Mouse (Mus musculus) brain, embryonic 14.5 days (tissue): ENCODE measurements around the gene Ralbp1. TPM values are rescaled to one million over a fixed set of nuclear protein-coding genes. Genes with fewer than 3 reads are reported as not detected.

Source experiments
- DNase-seq: peaks from one replicate; pipeline ENCODE4 v3.0.0-alpha.2; 2011; ENCODE audit warnings: low read depth
- CTCF ChIP-seq: fragments of 200-500 bp; IDR thresholded peaks from 2 replicates; pipeline ENCODE4 v1.5.1; 2012; ENCODE audit warnings: inconsistent platforms, mild to moderate bottlenecking, moderate library complexity, borderline replicate concordance; ENCODE audit not compliant: insufficient read depth, insufficient read length; ENCODE audit errors: extremely low read depth
- POLR2A ChIP-seq: fragments of 200-500 bp; IDR thresholded peaks from 2 replicates; pipeline ENCODE4 v1.6.1; 2012; ENCODE audit warnings: mild to moderate bottlenecking, inconsistent platforms, borderline replicate concordance; ENCODE audit not compliant: poor library complexity, insufficient read depth, insufficient read length, severe bottlenecking; ENCODE audit errors: extremely low read depth
- polyA plus RNA-seq: library from polyadenylated mRNA; depleted of rRNA; stranded (reverse); fragments of >200 nt; gene quantifications from 2 replicates; pipeline ENCODE4 v1.2.3, GENCODE M21; 2012

Gene Ralbp1
- polyA plus RNA-seq, 1 experiment = 32.5 TPM

DNA sequence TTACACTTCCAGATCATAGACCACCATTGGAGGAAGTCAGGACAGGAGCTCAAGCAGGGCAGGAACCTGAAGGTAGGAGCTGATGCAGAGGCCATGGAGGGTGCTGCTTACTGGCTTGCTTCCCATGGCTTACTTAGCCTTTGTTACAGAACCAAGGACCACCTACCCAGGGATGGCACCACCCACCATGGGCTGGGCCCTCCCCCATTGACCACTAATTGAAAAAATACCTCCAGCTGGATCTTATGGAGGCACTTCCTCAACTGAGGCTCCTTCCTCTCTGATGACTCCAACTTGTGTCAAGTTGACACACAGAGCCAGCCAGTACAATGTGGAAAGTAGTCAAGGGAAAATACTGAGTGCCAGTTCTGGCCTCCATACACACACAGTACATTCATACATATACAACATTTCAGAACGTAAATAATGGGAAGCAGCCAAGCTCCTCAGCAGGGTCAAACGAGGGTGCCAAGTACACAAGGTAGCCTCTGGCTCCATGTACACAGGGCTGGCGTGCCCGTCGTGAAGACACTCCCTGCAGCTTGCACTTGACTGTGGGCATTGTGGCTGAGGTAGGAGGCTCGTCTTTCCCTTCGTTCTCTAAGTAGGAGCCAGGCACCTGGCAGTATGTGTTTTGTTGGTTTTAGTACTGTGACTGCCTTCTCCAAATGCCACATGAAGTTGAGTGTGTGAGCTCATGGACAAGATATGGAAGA lies 45.9 kb downstream of the Ralbp1 start:
- no peak for TF ChIP-seq POLR2A
- no peak for TF ChIP-seq CTCF
- DNase-seq = no peak

- no peak for DNase-seq
- no peak for TF ChIP-seq POLR2A
- no peak for TF ChIP-seq CTCF
Observed at GRCm38 (mm10) chr17:65836746-65837145, 48.9 kb downstream of the Ralbp1 start.

DNA sequence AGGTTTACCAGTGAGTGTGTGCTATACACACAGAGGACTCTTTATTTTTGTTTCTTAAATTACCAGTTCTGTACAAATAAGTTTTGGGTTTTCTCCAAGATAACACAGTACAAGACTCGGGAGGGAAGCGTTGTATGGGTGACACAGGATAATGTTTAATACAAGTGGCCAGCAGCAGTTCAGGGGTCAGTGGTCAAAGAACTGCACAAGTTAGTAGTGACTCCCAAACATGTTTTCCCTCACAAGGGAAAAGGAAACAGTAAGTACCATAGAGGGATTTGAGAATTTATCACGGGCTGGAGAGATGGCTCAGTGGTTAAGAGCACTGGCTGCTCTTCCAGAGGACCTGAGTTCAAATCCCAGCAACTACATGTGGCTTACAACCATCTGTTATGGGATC lies 51.7 kb downstream of the Ralbp1 start:
- TF ChIP-seq CTCF (no peak), POLR2A (no peak)
- DNase-seq = no peak

- TF ChIP-seq CTCF (no peak), POLR2A (no peak)
- DNase-seq = no peak
Observed at GRCm38 (mm10) chr17:65830216-65830863, 55.3 kb downstream of the Ralbp1 start.

- DNase-seq = no peak
- TF ChIP-seq POLR2A (no peak), CTCF (no peak)
Observed at GRCm38 (mm10) chr17:65828951-65829350, 56.6 kb downstream of the Ralbp1 start.

DNA sequence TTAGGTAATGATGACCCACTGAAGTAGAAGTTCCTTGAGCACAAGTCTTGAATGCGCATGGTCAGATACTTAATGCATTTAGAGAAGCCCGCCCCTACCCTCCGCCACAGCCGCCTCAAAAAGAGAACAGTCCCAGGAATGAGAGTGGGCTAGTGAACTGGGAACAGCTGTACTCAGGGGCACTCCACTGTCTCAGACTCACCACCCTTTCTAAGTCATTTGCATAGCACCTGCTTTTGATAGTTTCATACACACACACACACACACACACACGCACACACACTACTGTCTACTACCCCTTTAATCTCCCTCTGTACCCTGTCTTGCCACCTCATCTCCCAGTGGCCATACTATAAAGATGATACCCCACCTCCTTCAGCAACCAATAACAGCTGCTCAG lies 57.7 kb downstream of the Ralbp1 start:
- DNase-seq = no peak
- TF ChIP-seq POLR2A (no peak), CTCF (no peak)

GRCm38 (mm10) chr17:65827119-65827840 lies 58.3 kb downstream of the Ralbp1 start:
- no peak for DNase-seq

GRCm38 (mm10) chr17:65826257-65826656 lies 59.3 kb downstream of the Ralbp1 start:
- DNase-seq = no peak
- TF ChIP-seq POLR2A (no peak), CTCF (no peak)

More at GRCm38 (mm10) chr17:65827119-65827840, 58.3 kb downstream of the Ralbp1 start:
- TF ChIP-seq CTCF = no peak
- no peak for TF ChIP-seq POLR2A

DNA sequence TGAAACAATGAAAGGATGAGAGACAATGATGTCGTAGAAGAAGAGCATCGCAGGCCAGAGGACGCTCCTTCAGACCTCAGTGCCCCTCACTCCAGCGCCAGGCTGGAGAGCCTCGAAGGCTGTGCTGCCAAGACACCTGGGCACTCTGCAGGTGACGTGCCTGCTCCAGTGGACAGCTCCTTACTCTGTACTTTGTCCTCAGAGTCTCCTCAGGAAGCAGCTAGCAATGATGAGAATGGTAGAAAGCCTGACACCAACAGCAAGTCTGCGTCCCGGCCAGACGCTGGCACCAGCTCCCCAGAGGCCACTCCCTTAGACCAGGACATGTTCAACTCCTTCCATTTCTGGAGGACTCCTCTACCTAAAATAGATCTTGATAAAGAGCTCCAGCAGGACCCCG lies 61.4 kb downstream of the Ralbp1 start:
- no peak for DNase-seq

DNA sequence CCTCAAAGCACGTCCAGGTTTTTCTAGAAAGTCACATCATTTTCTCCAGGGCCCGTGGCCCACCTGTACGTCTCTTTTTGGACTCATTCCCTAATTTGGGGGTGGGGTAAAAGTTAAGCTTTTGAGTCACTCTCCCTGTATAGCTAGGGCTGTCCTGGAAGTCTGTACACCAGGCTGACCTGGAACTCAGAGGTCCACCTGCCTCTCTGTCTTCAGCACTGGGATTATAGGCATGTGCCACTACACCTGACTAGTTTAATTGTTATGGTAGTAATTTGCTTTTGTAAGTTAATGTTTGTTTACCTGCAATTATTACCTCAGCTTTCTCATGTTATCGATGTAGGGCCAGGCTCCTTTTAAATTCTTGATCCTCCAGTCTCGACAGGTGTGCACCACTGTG lies 63.2 kb downstream of the Ralbp1 start:
- DNase-seq = no peak
- no peak for TF ChIP-seq POLR2A

More for the DNA sequence above, 61.4 kb downstream of the Ralbp1 start:
- TF ChIP-seq POLR2A = no peak
- TF ChIP-seq CTCF = no peak

GRCm38 (mm10) chr17:65820197-65820596 lies 65.4 kb downstream of the Ralbp1 start:
- TF ChIP-seq CTCF = no peak
- TF ChIP-seq POLR2A = no peak
- no peak for DNase-seq
